Mouse (Mus musculus): ENCODE measurements around the gene Syncrip.
"Not testable (repeated sequence)": the region's sequence is repeated elsewhere in the genome, so short reads cannot be mapped to it uniquely, and the experiment has no call there.

Gene Syncrip

GRCm38 (mm10) chr9:88482829-88483396, 539 bp upstream of the Syncrip start:
- DNase-seq (ENCODE audit: low spot score in 2 of 2): peak; percentile 74 to 78

- DNase-seq (ENCODE audit: low spot score in 2 of 2): peak; percentile 21 to 31
These were observed 598 bp downstream of the Syncrip start for GRCm38 (mm10) chr9:88481791-88482160.

GRCm38 (mm10) chr9:88481061-88481790, 1.1 kb downstream of the Syncrip start:
- peak; percentile 29 to 48 for DNase-seq (ENCODE audit: low spot score in 2 of 2)

- DNase-seq (ENCODE audit: low spot score in 2 of 2): no peak
These were observed 2.3 kb downstream of the Syncrip start for GRCm38 (mm10) chr9:88480120-88480519.

GRCm38 (mm10) chr9:88476138-88476537, 6.2 kb downstream of the Syncrip start:
- DNase-seq (ENCODE audit: low spot score in 2 of 2): no peak

- DNase-seq (ENCODE audit: low spot score in 2 of 2): not testable (repeated sequence)
These were observed 21.4 kb downstream of the Syncrip start for GRCm38 (mm10) chr9:88461017-88461416.

- DNase-seq (ENCODE audit: low spot score in 2 of 2): no peak
These were observed 42.4 kb downstream of the Syncrip start for GRCm38 (mm10) chr9:88439991-88440390.

GRCm38 (mm10) chr9:88439238-88439600, 43.2 kb downstream of the Syncrip start:
- no peak for DNase-seq (ENCODE audit: low spot score in 2 of 2)

GRCm38 (mm10) chr9:88438555-88439237, 43.7 kb downstream of the Syncrip start, which contains the start of gene Snx14:
Gene Snx14 (minus strand): TSS chr9:88438958.
- peak; percentile 97 to 98 for DNase-seq (ENCODE audit: low spot score in 2 of 2)

- no peak for DNase-seq (ENCODE audit: low spot score in 2 of 2)
These were observed 44.2 kb downstream of the Syncrip start for GRCm38 (mm10) chr9:88438237-88438554.

GRCm38 (mm10) chr9:88437342-88438236, 44.8 kb downstream of the Syncrip start:
- no peak for DNase-seq (ENCODE audit: low spot score in 2 of 2)

GRCm38 (mm10) chr9:88424356-88424755, 58.0 kb downstream of the Syncrip start:
- DNase-seq (ENCODE audit: low spot score in 2 of 2): no peak

- DNase-seq (ENCODE audit: low spot score in 2 of 2): no peak
These were observed 59.9 kb downstream of the Syncrip start for GRCm38 (mm10) chr9:88422428-88422827.

GRCm38 (mm10) chr9:88416752-88417151, 65.6 kb downstream of the Syncrip start:
- no peak for DNase-seq (ENCODE audit: low spot score in 2 of 2)

GRCm38 (mm10) chr9:88409978-88410377, 72.4 kb downstream of the Syncrip start:
- DNase-seq (ENCODE audit: low spot score in 2 of 2): no peak

- no peak for DNase-seq (ENCODE audit: low spot score in 2 of 2)
These were observed 77.9 kb downstream of the Syncrip start for GRCm38 (mm10) chr9:88404515-88404914.

GRCm38 (mm10) chr9:88404088-88404487, 78.3 kb downstream of the Syncrip start:
- DNase-seq (ENCODE audit: low spot score in 2 of 2): peak in 1 of 2 experiments; percentile 22

GRCm38 (mm10) chr9:88398461-88398860, 83.9 kb downstream of the Syncrip start:
- DNase-seq (ENCODE audit: low spot score in 2 of 2): no peak

All from right cerebral cortex, adult 2 months (tissue).